Mouse (Mus musculus) forebrain, embryonic 15.5 days (tissue): Measurements from ENCODE around the gene Fbxo30. TPM values are rescaled to one million over a fixed set of nuclear protein-coding genes. Genes with fewer than 3 reads are reported as not detected.

ENCODE experiments used
- ATAC-seq: fragments of 200-750 bp; cut with Nextera tagmentation; replicated peaks from 2 replicates; pipeline ENCODE4 v1.8.0; 2017; ENCODE audit warnings: mild to moderate bottlenecking, moderate TSS enrichment, moderate library complexity
- H3K27ac ChIP-seq: fragments of 300-500 bp; sonication (generic); replicated peaks from 2 replicates; pipeline ENCODE4 v1.5.1; 2015; ENCODE audit warnings: mild to moderate bottlenecking, inconsistent platforms
- H3K27me3 ChIP-seq: fragments of 300-500 bp; sonication (generic); 2 replicates; pipeline ENCODE4 v1.6.1; 2015; ENCODE audit warnings: inconsistent platforms
- H3K36me3 ChIP-seq: fragments of 300-500 bp; sonication (generic); 2 replicates; pipeline ENCODE4 v1.6.1; 2015; ENCODE audit warnings: mild to moderate bottlenecking, inconsistent platforms
- H3K4me1 ChIP-seq: fragments of 300-500 bp; sonication (generic); 2 replicates; pipeline ENCODE4 v1.6.1; 2015; ENCODE audit warnings: inconsistent platforms
- H3K4me2 ChIP-seq: fragments of 300-500 bp; sonication (generic); replicated peaks from 2 replicates; pipeline ENCODE4 v1.6.1; 2015; ENCODE audit warnings: mild to moderate bottlenecking, inconsistent platforms
- H3K4me3 ChIP-seq: fragments of 300-500 bp; sonication (generic); 2 replicates; pipeline ENCODE4 v1.5.1; 2015; ENCODE audit warnings: mild to moderate bottlenecking, inconsistent platforms
- H3K9ac ChIP-seq: fragments of 300-500 bp; sonication (generic); replicated peaks from 2 replicates; pipeline ENCODE4 v1.6.1; 2015; ENCODE audit warnings: mild to moderate bottlenecking, inconsistent platforms
- H3K9me3 ChIP-seq: fragments of 300-500 bp; sonication (generic); 2 replicates; pipeline ENCODE4 v1.6.1; 2016; ENCODE audit warnings: inconsistent platforms
- WGBS: fragments of 180-500 bp; shearing (Covaris S2); methylation state at CpG from one replicate; pipeline ENCODE4 v1.1.7; 2015; ENCODE audit warnings: mixed read lengths; 5-methylcytosine and 5-hydroxymethylcytosine counted together
- polyA plus RNA-seq: library from polyadenylated mRNA; unstranded; fragments of >200 nt; fragmentation: Nextera tagmentation; extraction: Ambion mirVana; gene quantifications from 2 replicates; pipeline ENCODE4 v1.2.1, GENCODE M21; 2015

Gene Fbxo30
- polyA plus RNA-seq, 1 experiment from 2014 or later, result 27.9 TPM

- ATAC-seq, result peak; percentile 98
- Histone ChIP-seq H3K36me3 (no peaks in the 10 kb centered on the region), H3K4me1 (peaks cover 7% of the 10 kb centered on the region), H3K4me3 (peak within 1 kb of the TSS; percentile 75), H3K27me3 (no peaks in the 10 kb centered on the region), H3K4me2 (peak within 1 kb of the TSS; percentile 53), H3K9me3 (no peaks in the 10 kb centered on the region), H3K9ac (peak within 1 kb of the TSS; percentile 84), H3K27ac (peak within 1 kb of the TSS; percentile 97)
- WGBS, result under 1% methylated on average over 103 of the region's 106 CpGs
These were observed 62.3 kb downstream of the Fbxo30 start, which contains the start of gene Epm2a for GRCm38 (mm10) chr10:11343205-11344141. TSS of gene Epm2a (plus strand) at chr10:11343404.

- H3K4me1 ChIP-seq, result peaks cover 7% of the 10 kb centered on the region
- H3K4me3 ChIP-seq, result no peak overlapping the region
- no peak overlapping the region for H3K27ac ChIP-seq
- H3K9me3 ChIP-seq, result no peaks in the 10 kb centered on the region
- no peaks in the 10 kb centered on the region for H3K27me3 ChIP-seq
- no peak for ATAC-seq
- no peaks in the 10 kb centered on the region for H3K36me3 ChIP-seq
- no peak overlapping the region for H3K4me2 ChIP-seq
- H3K9ac ChIP-seq, result no peak overlapping the region
- 77% methylated on average over 18 of the region's 18 CpGs for WGBS
These were observed 63.7 kb downstream of the Fbxo30 start for GRCm38 (mm10) chr10:11344536-11345468.

Other genes with a start within 250 kb of the Fbxo30 start
- 5.9 and 6.2 TPM in 2 replicates for gene Grm1, start 199.0 kb upstream of the Fbxo30 start, polyA plus RNA-seq
- 28.2 and 28.4 TPM in 2 replicates for gene Shprh, start 131.9 kb upstream of the Fbxo30 start, polyA plus RNA-seq
- 0.48 and 0.63 TPM in 2 replicates for gene Epm2a, start 62.1 kb downstream of the Fbxo30 start, polyA plus RNA-seq